Mouse (Mus musculus) spleen, adult 2 months (tissue): ENCODE results near the gene Diras1.

Source experiments
- CTCF ChIP-seq: fragments of 200-500 bp; IDR thresholded peaks from 2 replicates; pipeline ENCODE4 v1.5.1; 2011; ENCODE audit warnings: mild to moderate bottlenecking, inconsistent platforms; ENCODE audit not compliant: insufficient read depth, insufficient read length, insufficient replicate concordance; ENCODE audit errors: extremely low read depth
- POLR2A ChIP-seq: fragments of 200-500 bp; IDR thresholded peaks from 2 replicates; pipeline ENCODE4 v1.6.1; 2011; ENCODE audit warnings: low read depth, low read length, inconsistent platforms

DNA sequence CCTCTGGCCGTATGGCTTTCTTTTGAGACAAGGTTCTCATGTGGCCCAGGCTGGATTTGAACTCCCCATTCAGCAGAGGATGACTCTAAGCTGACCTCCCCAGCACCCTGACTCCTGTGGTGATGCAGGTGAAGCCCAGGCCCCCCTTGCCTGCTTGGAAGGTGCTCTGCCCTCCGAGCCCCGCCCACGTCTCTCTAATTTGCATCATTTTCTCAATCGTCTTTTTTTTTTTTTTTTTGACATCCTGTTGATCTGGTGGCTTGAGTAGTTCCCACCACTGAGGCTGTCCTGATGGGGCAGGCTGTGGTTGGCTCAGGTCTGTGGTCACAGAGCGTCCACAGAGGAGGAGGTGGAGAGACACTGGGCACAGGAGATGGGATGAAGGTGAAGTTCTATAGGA lies 36.0 kb downstream of the Diras1 start:
- TF ChIP-seq CTCF (no peak), POLR2A (no peak)
